Mouse (Mus musculus) gonadal fat pad, adult 2 months (tissue): ENCODE measurements around the gene Vasp. TPM values are rescaled to one million over a fixed set of nuclear protein-coding genes. Genes with fewer than 3 reads are reported as not detected.

ENCODE experiments used
- DNase-seq: peaks from one replicate; pipeline ENCODE4 v3.0.0-alpha.2; 2012; ENCODE audit warnings: low read depth
- polyA plus RNA-seq: library from polyadenylated mRNA; depleted of rRNA; stranded (reverse); fragments of >200 nt; gene quantifications from 2 replicates; pipeline ENCODE4 v1.2.3, GENCODE M21; 2012; rRNA removed

Gene Vasp
- polyA plus RNA-seq, 1 experiment: 82.5 TPM

DNA sequence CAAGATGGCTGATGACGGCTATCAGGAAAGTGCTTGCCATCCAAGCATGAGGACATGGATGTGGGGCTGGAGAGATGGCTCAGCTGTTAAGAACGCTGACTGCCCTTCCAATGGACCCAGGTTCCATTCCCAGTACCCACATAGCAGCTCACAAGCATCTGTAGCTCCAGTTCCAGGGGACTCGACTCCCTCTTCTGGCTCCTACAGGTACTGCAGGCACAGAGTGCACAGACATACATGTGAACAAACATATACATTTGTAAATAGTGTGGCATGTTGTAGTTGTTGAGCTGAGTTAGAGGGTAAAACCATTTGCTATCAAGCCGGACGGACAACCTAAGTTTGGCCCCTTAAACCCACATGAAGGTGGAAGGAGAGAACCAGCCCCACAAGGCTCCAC is 61.6 kb downstream of the Vasp start:
- no peak for DNase-seq

DNA sequence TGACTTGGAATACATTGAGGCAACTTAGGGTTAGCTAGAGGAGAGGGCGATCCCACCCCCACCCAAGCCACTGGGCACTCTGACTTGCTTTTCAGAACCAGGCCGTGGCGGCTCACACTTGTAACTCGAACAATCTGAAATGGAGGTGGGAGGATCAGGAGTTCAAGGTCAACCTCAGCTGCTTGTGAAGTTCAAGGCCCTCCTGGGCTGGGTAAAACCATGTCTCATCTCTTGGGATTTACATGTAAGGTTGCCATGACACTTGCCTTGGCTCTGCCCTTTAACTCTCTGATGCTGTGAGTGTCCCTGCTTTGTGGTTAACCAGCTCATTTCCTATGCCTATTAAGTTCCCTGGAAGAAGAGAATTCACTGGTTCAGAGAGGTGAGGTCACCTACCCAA is 62.1 kb downstream of the Vasp start:
- DNase-seq: no peak

DNA sequence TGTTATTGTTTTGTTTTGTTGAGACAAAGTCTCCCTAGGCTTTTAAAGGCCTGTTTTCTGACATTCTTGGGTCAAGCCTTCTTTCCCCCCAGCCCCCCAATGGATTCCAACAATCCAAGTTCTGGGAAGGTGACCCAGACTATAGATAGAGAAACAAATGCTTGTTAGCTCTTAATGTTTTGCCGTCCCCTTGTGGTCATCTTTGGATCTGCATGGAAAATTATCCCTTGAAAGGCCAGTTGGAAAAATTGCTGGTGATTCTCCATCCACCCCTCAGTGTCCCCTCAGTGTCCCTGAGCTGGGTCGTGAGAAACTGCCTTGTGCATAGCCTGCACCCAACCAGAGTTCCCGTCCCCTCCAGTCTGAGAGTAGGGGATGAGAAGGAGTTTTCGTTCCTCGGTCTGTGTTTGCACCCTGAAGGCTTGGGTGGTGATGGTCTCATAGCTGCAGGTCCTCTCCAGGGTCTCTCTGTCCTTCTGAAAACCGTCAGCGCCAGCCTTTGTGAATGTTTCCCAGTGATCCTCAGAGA is 62.6 kb downstream of the Vasp start:
- DNase-seq: no peak

DNA sequence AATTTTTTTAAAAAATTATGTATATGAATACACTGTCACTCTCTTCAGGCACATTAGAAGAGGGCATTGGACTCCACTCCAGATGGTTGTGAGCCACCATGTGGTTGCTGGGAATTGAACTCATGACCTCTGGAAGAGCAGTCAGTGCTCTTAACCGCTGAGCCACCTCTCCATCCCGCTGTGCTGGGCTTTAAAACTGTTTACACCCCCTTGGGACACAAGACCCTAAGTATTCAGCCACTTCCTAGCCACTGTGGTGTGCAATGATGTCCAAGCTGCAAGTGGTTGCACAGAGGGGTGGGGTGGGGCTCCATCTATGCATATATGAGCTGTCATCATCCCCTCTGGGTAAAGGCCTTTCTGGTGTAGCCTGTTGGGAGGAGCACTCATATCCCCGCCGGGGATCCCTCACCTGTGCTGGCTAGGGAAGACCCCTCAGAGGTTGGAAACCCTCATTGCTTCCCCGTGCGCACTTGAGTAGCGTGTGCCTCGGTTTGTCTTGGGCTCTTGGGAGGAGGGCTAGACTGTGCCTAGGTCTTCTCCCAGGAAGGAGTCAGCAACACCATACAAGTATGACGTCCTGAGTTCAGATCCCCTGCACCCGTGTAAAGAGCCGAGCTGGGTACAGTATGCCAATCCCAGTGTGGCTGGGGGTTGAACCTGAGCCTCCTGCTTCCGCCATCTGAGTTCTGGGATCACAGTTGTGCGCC is 63.3 kb downstream of the Vasp start:
- DNase-seq: no peak

Other genes starting within 250 kb of the Vasp start
- 0.07 and 0.09 TPM in 2 replicates for gene Foxa3, start 248.3 kb downstream of the Vasp start, polyA plus RNA-seq
- gene Sympk, start 247.4 kb downstream of the Vasp start, polyA plus RNA-seq: 65.9 and 73.5 TPM in 2 replicates
- 0.38 and 0.76 TPM in 2 replicates for gene Rsph6a, start 217.1 kb downstream of the Vasp start, polyA plus RNA-seq
- gene Dmwd, start 195.6 kb downstream of the Vasp start, polyA plus RNA-seq: 52.6 and 61.1 TPM in 2 replicates
- 234 and 248 TPM in 2 replicates for gene Dmpk, start 188.0 kb downstream of the Vasp start, polyA plus RNA-seq
- 33.2 and 35.6 TPM in 2 replicates for gene Six5, start 177.2 kb downstream of the Vasp start, polyA plus RNA-seq
- gene Gm4969, start 153.4 kb downstream of the Vasp start, polyA plus RNA-seq: 0.13 and 0.19 TPM in 2 replicates
- 7.9 and 9.3 TPM in 2 replicates for gene Fbxo46, start 152.0 kb downstream of the Vasp start, polyA plus RNA-seq
- gene Qpctl, start 122.5 kb downstream of the Vasp start, polyA plus RNA-seq: 14.9 and 19.4 TPM in 2 replicates
- 30.6 and 37.8 TPM in 2 replicates for gene Snrpd2, start 122.1 kb downstream of the Vasp start, polyA plus RNA-seq
- 2.6 and 3.9 TPM in 2 replicates for gene Gipr, start 105.7 kb downstream of the Vasp start, polyA plus RNA-seq
- gene Eml2, start 95.4 kb downstream of the Vasp start, polyA plus RNA-seq: 47.5 and 48.5 TPM in 2 replicates
- gene Gpr4, start 59.3 kb downstream of the Vasp start, polyA plus RNA-seq: 13.3 and 15.3 TPM in 2 replicates
- gene Opa3, start 43.5 kb downstream of the Vasp start, polyA plus RNA-seq: 30.2 and 38.1 TPM in 2 replicates
- not detected in 2 replicates for gene Ppm1n, start 8.2 kb upstream of the Vasp start, polyA plus RNA-seq
- 30.6 and 59.5 TPM in 2 replicates for gene Rtn2, start 10.8 kb upstream of the Vasp start, polyA plus RNA-seq
- 0.89 and 1.1 TPM in 2 replicates for gene Fosb, start 38.2 kb upstream of the Vasp start, polyA plus RNA-seq
- 49.0 and 57.8 TPM in 2 replicates for gene Ercc1, start 73.0 kb upstream of the Vasp start, polyA plus RNA-seq
- 4.5 and 5.3 TPM in 2 replicates for gene Cd3eap, start 87.7 kb upstream of the Vasp start, polyA plus RNA-seq
- gene Ppp1r13l, start 87.9 kb upstream of the Vasp start, polyA plus RNA-seq: 13.3 and 14.8 TPM in 2 replicates
- gene Ercc2, start 110.2 kb upstream of the Vasp start, polyA plus RNA-seq: 32.0 and 47.0 TPM in 2 replicates
- 20.9 and 27.8 TPM in 2 replicates for gene Klc3, start 132.3 kb upstream of the Vasp start, polyA plus RNA-seq
- 37.3 and 62.7 TPM in 2 replicates for gene Ckm, start 133.0 kb upstream of the Vasp start, polyA plus RNA-seq
- gene Mark4, start 187.0 kb upstream of the Vasp start, polyA plus RNA-seq: 12.1 and 12.3 TPM in 2 replicates
- gene Exoc3l2, start 191.5 kb upstream of the Vasp start, polyA plus RNA-seq: 5.1 and 5.3 TPM in 2 replicates
- 10.9 TPM in 2 replicates for gene Bloc1s3, start 236.6 kb upstream of the Vasp start, polyA plus RNA-seq
- 114 and 128 TPM in 2 replicates for gene Trappc6a, start 236.6 kb upstream of the Vasp start, polyA plus RNA-seq
- gene Nkpd1, start 246.0 kb upstream of the Vasp start, polyA plus RNA-seq: 0.35 and 0.56 TPM in 2 replicates